Mouse (Mus musculus) layer of hippocampus, postnatal 36 days (tissue): Measurements from ENCODE around the gene Pip4k2c. TPM values are rescaled to one million over a fixed set of nuclear protein-coding genes. Genes with fewer than 3 reads are reported as not detected.

ENCODE experiments used
- DNase-seq, 2 experiments: peaks; one replicate each; pipeline ENCODE4 v3.0.0; 2022
- total RNA-seq, 2 experiments: library from RNA; stranded (reverse); gene quantifications; 2 replicates each; pipeline ENCODE4 v1.2.3; 2021

The Pip4k2c gene
- 10 to 100 TPM; 91.1 to 95.7 TPM for total RNA-seq

DNA sequence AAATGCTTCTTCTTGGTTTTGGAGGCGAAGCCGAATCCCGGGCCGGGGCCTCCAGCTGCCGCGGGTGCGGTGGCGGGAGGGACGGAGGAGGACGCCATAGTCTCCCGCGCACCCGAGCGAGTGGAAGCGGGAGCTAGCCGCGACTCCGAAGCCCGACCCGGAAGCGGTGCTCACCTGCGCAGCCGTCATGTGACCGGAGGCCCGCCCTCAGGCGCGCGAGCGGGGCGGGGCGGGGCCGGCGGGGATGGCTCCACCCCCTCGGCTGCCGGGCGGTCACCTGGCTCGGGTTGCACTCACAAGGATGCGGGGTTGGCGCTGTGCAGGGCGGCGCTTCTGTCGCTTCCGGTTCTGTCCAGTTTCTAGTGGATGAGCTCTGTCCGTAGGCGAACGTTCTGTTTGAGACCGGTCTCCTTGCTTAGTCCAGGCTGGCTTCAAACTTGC is at the start of gene Pip4k2c:
Gene Pip4k2c (minus strand): TSS at position 172 of the 441 bp plus-strand sequence.
- DNase-seq: peak; percentile 88 to 90

DNA sequence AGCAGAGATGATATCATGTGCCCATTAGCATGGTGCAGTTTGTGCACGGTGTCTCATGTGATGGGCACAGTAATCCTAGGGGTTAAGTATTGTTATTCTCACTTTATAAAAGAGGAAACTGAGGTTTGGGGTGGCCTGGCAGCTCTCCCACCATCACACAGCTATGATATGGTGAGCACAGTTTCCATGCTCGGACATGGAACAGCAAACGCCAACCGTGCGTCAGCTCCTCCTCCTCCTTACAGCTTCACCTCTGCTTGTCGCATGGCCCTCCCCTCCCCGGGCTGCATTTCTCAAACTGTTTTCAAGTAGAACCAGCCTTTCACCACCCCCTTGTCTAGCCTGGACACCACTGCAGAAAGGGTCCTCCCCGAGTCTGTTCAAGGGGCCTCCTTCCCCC is 47.1 kb upstream of the Pip4k2c start:
- DNase-seq: no peak

DNA sequence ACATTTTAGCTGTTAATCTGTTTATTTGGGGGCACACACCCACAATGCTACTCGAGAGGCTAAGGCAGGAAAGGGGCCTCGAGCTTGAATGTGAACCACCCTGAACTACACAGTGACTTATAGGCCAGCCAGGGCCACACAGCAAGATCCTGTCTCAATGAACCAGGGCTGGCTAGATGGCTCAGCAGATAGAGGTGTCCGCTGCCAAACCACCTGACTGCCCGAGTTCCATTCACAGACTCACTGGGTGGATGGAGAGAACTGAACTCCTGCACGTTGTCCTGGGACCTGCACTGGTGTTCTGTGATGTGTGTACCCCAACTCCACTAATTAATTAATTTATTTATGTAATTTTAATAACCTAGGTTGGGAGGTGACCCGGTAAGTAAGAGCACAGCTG is 46.4 kb upstream of the Pip4k2c start:
- no peak for DNase-seq

DNA sequence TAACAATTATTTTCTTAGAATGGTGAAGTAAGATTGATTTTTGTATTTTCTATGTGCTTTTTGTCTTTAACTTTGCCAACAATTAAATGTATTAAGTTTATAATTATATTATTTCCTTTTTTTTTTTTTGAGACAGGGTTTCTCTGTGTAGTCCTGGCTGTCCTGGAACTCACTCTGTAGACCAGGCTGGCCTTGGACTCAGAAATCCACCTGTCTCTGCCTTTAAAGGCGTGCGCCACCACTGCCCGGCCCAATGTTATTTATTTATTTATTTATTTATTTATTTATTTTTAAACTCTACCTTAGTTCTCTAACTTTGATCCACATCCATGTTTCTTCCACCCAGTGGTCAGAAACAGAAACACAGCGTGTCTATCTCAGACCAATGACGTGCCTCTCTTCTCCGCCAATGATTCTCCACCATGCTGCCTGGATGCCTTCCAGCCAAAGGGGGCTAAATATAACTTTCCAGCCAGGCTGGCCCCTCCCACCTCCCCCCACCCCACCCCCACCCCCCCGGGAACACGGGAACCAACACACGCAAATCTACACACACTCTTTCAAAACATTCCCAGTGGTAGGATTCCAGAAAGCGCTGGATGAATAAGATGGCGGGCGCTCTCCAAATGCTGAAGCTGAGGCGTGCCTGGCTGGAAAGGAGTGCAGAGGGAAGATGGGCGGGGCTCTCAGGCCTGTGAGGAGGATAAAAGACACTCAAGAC is 44.4 kb upstream of the Pip4k2c start:
- DNase-seq: no peak

DNA sequence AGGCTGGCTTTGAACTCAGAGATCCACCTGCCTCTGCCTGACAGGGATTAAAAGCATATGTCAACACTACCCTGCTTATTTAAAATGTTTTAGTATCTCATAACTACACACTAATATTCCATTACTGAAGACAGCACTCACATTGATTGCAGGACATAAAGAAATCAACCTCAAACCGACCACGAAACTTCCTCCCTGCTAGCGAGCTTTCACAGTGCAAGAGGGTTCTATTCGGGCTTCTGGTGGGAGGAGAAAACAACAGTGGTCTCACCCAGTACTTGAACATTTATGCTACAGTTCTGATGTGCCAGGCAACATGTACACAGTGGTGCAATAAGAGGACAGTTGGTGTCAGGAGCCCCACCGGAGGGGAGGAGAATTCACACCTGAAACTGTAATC is 39.4 kb upstream of the Pip4k2c start:
- DNase-seq: no peak

DNA sequence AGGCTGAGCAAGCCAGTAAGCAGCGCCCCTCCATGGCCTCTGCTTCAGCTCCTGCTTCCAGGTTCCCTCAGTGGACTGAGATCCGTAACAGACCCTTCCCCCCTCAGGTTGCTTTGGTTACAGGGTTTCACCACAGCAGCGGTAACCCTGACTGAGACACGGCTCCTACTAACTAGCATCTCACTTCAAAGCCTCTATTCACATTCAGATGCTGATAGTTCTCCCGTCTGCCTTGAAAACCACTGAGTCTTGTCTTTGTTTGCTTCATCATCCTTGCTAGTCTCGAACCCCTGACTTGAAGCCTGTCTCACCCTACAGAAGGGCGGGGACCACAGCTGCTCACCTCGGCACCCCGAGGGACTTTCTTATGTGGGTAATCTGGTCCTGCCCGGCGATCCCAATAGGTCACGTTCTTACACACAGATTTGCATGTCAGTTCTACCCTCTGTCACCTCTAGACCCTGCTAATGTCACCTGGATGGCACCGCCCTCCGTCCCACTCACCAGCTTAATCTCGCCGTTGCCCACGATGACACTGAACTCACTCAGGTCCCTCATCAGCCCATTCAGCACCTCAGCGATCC is 26.9 kb upstream of the Pip4k2c start:
- DNase-seq: no peak

DNA sequence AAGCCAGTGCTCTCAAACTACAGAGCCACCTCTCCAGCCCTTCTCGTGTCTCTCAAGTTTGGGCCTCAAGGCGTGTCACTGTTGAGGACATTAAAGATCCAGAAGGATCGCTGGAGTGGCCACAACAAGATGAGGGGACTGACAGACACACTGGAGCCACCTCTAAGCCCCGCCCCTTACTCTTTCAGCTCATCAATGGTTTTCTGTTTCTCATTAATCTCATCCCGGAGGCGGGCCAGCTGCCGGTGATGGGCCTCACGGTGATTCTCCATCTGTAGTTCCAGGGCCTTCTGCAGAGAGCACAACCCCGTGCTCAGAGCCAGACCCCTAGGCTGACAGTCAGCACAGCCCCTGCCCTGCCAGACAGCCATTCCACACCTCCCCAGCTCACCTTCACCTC is 25.2 kb upstream of the Pip4k2c start:
- no peak for DNase-seq

DNA sequence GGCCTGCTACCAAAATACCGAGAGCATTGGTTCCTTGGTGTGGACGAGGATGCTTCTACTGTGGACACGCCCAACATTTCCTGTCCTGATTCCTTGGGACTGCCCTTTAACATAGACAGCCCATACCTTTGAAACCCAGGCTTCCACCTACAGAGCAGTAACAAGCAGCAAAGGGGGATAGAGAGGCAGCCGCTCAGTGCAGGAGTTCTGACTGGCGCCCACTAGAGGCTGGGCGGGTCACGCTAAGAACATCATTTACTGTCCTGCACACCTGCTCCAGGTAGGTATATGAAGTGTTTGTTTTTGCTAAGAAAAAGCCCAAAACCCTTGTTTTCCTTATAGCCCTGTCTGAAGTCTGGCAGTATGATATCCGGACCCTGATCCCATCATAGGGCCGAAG is 21.8 kb upstream of the Pip4k2c start:
- no peak for DNase-seq

DNA sequence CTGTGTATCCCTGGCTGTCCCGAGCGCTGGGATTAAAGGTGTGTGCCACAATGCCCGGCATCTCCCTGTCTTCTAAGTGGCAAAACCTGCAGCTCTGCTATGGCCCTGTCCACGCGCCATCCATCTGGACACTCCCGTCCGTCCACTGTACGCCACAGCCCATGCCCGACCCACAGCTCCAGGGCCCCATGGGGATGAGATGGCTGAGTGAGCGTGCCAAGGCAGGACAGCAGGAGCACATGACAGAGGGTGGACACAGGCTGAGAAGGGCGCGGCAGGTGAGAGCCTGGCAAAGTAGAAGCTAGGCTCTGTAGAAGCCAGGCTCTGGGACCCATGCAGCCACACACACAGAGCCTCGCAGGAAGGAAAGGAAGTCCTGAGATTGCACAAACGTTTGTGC is 20.4 kb upstream of the Pip4k2c start:
- DNase-seq: no peak

DNA sequence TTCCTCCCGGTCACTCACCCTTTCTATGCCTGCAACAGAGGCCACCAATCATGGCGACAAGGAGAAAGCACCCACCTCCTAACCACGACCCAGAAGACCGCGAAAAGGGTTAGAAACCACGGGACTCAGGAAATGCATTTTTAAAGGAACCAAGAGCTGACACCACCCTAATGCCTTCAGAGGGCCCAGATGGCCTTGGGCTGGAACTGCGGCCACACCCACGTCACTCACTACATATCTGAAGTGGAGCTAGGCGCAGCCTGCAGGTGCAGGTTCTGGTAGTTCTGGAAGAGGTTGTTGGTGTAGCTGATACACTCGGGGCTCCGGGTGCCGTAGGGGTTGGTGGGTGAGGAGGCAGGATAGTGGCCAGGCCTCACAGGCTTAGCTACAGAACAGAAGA is 19.3 kb upstream of the Pip4k2c start:
- DNase-seq: no peak

DNA sequence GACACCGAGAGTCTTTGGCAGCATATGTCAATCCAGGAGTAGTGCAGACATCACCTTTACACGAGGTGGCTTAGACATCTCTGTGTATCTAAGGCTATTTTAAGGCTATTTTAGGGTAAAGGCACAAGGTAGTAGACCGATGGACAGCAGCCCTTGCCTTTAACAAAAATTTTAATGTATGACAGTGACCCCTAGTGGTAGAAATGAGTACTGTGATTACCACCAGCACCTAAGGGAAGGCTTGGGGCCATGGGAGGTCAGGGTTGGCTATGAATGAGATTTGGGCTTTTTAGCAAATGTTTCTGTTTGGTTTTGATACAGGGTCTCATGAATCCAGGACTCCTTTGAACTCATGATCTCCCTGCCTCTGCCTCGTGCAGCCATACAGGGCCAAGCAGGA is 17.5 kb upstream of the Pip4k2c start:
- DNase-seq: no peak

DNA sequence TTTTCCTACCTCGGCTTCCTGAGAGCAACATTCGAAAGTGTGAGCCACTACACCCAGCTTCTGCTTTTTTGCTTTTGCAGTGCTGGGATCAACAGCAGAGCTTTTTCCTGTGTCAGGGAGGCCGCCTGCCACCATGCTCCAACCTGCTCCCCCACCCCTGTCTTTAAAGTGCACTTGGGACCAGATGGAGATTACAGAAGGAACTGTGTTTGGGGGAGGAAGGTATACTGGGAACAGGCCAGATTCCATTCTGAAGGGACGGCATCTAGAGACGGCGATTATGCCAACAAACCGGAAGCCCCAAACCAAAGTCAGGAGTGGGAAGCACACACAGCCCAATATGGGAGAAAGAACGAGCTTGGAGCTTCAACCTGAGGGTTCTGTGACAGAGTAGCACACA is 15.8 kb upstream of the Pip4k2c start:
- DNase-seq: no peak

DNA sequence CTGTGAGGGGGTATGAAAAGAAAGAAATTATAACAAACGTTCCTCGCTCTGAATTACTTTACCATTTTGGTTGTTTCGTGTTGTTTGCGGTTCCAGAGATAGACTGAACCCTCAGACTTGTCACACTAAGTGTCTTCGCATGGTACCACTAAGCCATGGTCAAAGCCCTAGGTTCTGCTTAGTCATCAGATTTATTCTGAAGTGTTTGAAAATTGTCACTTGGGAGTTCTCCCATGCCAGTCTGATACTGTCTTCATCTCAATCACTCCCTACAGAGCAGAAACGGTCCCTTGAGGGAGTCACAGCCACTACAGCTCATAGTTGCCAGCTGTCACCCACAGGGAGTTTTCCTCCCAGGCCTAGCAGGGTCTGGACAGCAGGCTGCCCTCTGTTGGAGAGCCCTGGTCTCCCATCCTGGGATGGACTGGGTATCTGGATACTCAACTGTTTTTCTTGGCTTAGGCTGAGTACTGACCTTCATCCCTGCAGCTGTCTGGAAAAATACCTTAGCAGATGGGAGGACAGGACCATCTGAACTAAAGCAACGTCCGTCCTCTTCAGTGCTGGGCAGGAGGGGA is 15.0 kb upstream of the Pip4k2c start:
- DNase-seq: no peak

DNA sequence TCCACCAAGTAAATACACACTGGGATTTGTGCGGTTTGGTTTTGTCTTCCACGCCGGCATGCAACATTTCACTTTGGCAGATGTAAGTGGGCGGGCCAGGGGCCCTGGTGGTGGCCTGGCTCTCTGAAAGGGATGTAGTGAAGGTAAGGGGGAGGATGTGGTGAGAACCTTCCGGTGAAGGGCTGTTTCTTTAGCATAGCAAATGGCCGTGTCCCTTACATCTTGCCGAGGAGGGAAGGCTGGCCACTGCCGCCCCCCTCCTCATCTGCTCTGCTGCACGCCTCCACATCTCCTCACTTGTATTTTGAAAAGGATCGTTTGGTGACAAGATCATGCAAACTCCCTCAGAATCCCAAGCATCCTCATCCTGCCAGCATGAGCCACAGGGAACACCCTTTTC is 14.3 kb upstream of the Pip4k2c start:
- no peak for DNase-seq

DNA sequence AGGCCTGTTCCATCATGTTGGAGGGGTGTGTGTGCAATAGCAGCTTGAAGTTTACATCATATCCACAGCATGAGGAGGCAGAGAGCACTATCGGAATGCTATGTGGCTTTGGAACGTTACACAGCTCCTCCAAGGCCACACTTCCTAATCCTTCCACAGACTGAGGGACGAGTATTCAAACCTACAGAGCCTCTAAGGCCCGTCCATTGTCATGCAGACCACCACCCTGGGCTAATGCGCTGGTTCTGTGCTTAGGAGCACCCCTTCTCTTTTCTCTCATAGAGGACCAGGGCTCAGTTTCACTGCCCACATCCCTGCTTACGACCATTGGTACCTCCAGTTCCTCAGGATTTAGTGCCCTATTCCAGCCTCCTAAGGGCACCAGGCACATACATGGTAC is 13.8 kb upstream of the Pip4k2c start:
- no peak for DNase-seq

DNA sequence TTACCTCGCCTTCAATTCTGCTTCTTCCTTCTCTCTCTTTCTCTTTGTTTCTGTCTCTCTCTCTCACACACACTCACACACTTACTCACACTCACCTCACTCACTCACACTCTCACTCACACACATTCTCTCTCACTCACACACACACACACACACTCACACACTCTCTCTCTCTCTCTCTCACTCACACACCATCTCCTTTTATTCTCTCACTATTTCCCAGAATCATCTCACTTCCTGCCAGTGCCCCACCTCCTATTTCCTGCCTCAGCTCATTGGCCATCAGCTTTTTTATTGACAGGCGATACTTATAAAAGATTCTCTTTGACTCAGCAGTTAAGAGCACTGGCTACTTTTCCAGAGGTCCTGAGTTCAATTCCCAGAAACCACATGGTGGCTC is 7.0 kb upstream of the Pip4k2c start:
- no peak for DNase-seq

DNA sequence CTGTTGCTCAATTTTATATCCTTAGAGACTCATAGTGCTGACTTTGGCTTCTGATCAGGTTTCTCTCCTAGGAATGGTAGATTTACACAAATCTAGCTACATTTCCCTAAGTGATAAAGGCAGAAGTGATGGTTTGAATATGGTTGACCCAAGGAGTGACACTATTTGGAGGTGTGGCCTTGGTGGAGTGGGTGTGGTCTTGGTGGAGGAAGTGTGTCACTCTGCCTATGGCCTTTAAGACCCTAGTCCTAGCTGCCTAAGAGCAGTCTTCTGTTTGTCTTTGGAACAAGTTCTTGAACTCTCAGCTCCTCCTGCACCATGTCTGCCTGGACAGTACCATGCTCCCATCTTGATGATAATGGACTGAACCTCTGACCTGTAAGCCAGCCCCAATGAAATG is 5.8 kb upstream of the Pip4k2c start:
- DNase-seq: no peak

DNA sequence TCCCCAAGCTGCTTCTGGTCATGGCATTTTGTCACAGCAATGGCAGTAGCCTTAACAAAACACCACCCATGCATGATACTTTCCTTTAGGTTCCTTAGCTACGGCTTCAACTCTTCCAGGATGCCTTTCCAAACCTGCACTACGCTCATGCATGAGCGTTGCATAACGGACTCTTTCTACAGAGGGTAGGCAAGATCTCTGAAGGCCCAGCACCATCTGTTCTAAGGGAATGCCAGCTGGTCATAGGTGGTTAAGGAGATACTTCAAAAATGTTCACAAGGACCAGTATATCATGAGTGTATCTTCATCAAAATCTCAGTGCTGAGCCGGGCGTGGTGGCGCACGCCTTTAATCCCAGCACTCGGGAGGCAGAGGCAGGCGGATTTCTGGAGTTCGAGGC is 5.1 kb upstream of the Pip4k2c start:
- DNase-seq: no peak

DNA sequence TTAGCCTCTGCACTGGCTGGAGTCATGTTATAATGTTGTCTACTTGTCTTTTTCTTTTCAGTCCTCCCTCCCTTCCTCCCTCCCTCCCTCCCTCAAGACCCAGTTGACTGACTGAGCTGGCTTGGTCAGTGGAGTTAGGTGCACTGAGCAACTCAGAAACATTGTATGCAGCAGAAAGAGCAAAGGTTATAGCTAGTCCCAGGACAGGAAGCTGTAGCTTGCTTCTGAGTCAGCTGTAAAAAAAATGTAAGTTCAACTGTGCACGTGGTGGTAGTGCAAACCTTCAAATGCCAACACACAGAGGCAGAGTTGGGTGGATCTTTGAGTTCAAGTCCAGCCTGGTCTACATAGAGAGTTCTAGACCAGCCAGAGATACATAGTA is 3.0 kb upstream of the Pip4k2c start:
- no peak for DNase-seq

DNA sequence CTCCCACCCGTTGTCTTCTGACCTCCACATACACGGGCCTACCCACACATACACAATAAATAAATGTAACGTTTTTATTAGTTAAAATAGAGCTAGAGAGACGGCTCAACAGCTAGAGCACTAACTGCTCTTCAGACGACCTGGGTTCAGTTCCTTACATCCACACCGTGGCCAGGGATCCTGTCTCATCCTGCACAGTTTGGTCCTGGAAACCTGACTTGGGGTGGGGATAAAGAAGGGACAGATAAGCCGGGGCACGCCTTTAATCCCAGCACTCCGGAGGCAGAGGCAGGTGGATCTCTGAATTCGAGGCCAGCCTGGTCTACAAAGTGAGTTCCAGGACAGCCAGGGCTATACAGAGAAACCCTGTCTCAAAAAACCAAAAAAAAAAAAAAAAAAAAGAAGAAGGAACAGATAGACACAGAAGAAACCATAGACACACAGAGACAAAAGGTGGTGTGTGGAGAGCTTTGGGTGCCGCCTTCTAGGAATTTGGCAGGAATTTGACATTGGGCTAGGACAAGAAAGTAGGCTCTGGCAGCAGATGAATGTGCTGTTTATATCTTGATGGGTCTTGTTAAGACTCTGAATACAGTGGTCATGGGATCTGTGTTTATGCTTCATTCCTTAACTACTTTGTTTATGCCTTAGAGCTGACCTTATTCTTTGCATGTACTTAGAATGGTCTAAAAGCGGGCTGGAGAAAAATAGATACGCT is 2.5 kb upstream of the Pip4k2c start:
- no peak for DNase-seq

DNA sequence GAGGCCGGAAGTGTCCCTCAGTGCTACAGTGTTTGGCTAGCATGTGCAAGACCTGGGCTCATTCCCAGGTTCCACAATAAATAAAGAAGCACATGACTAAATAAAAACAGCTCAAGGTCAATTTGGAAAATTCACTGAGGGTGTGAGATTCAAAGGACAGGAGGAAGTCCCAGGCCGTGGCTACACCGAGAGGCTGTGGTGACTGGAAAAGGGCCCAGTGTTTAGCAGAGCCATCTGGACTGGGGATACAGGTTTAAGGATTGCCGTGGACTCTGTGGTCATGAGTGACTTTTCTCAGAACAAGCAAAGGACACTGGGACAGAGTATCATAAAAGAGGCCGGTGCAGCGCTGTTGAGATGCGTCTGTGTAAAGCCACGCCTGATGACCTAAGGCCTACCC is 1.9 kb upstream of the Pip4k2c start:
- no peak for DNase-seq

DNA sequence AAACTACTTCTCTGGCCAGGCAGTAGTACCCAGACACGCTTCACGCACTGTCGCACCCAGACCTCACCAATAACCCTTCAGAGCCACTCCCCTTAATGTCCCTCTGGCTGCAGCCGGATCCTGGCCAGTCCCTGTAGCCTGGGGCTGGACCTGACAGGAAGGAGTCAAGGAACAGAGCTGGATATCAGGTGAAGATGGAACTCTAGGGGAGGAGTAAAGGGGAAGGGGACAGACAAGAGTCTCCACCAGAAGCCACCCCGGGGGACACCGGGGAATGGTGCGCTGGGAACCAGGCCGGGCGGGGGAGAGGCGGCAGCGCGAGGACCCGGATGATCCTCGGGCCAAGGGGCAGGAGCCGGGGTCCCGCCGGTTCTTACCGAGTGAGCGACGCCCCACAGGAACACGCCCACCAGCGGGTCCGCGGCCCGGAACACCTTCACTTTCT is 402 bp downstream of the Pip4k2c start:
- DNase-seq: no peak

DNA sequence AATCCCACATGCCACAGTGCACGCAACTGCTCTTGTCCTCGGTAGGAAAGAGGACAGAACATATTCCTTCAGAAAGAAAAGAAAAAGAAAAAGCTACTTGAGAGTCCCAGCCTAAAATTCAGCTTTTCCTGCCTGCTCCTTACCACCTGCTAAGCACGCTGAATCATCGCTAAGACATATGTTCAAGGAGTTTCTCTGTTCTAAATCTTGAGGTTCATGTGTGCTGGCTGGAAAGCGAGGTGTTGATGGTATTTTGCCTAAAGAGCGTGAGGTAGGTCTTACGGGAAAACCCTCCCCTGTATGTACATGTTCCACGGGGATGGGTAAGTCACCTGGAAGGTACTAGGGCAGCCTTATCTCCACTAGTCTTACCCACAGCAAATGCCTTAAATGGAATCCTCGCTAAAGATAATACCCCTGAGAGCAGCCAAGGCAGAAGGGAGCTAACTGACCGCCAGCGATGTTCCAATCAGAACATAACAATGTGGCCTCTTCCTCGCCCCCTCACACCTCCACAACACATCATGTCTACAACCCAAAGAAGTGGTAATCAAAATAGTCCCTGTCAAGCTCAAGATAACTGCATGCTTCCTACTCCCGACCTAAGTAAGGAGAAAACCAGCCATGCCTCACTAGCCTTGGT is 1.3 kb downstream of the Pip4k2c start:
- DNase-seq: no peak
